Mouse (Mus musculus) megakaryocyte, embryonic 14.5 days (primary cell): ENCODE results near the gene Prrxl1.

ENCODE experiments used
- FLI1 ChIP-seq: IDR thresholded peaks from 2 replicates; pipeline ENCODE4 v1.6.1; 2012; ENCODE audit warnings: low read length, inconsistent platforms, mixed read lengths
- GATA1 ChIP-seq: IDR thresholded peaks from 3 replicates; pipeline ENCODE4 v1.6.1; 2012; ENCODE audit warnings: mixed read lengths, low read length, inconsistent platforms, borderline replicate concordance

- TF ChIP-seq FLI1 (no peak), GATA1 (no peak)
Measured at GRCm38 (mm10) chr14:32695906-32696305, 96.7 kb downstream of the Prrxl1 start.
